Mouse (Mus musculus) kidney, adult 2 months (tissue): ENCODE data around the gene Ntm.

Experiments
- CTCF ChIP-seq: fragments of 200-500 bp; conservative IDR thresholded peaks from 2 replicates; pipeline ENCODE4 v1.5.1; 2011; ENCODE audit warnings: low read depth, mild to moderate bottlenecking, control low read depth, low read length, moderate library complexity, mixed read lengths; ENCODE audit not compliant: insufficient read depth, insufficient read length
- POLR2A ChIP-seq: fragments of 200-500 bp; IDR thresholded peaks from one replicate; pipeline ENCODE4 v1.6.1; 2011; ENCODE audit warnings: low read depth, low read length, control low read depth

GRCm38 (mm10) chr9:29325137-29325536, 637.8 kb downstream of the Ntm start:
- TF ChIP-seq CTCF, result no peak
- TF ChIP-seq POLR2A, result no peak
